Mouse (Mus musculus): Measurements from ENCODE around the gene Itsn1. TPM values are rescaled to one million over a fixed set of nuclear protein-coding genes. Genes with fewer than 3 reads are reported as not detected.

Itsn1 gene
- polyA plus RNA-seq, 1 experiment from 2014 or later, result 7.8 TPM

- no peak overlapping the region for H3K9ac ChIP-seq (ENCODE audit: low read length)
- no peaks in the 10 kb centered on the region for H3K9me3 ChIP-seq (ENCODE audit: control insufficient read depth, low read length)
- no peaks in the 10 kb centered on the region for H3K36me3 ChIP-seq (ENCODE audit: control insufficient read depth, insufficient read depth, low read length)
- ATAC-seq (ENCODE audit: low FRiP score, low TSS enrichment) (peak; percentile 13; the same call in 1 of the 2 replicates), DNase-seq (ENCODE audit: low spot score) (peak; percentile 91)
- H3K4me2 ChIP-seq (replicated peaks; ENCODE audit: low read depth), result no peak overlapping the region
- WGBS, result 46% methylated on average over 10 of the region's 10 CpGs
- no peak overlapping the region for H3K4me3 ChIP-seq (ENCODE audit: low read depth, low read length)
- H3K27ac ChIP-seq (replicated peaks), result no peak overlapping the region
- no peaks in the 10 kb centered on the region for H3K4me1 ChIP-seq (replicated peaks; ENCODE audit: control insufficient read depth, insufficient read depth)
- TF ChIP-seq EP300 (optimal IDR thresholded peaks at IDR 0.05) (no peak), CTCF (IDR thresholded peaks at IDR 0.05; ENCODE audit: low read depth) (peak; percentile 97)
- H3K27me3 ChIP-seq (ENCODE audit: control insufficient read depth, insufficient read depth, low read length), result no peaks in the 10 kb centered on the region
Observed at GRCm38 (mm10) chr16:91936340-91937030, 207.4 kb downstream of the Itsn1 start.

- peak; percentile 11 for DNase-seq (ENCODE audit: low spot score)
- Histone ChIP-seq H3K9me3 (ENCODE audit: control insufficient read depth, low read length) (no peaks in the 10 kb centered on the region), H3K27me3 (ENCODE audit: control insufficient read depth, insufficient read depth, low read length) (no peaks in the 10 kb centered on the region), H3K4me2 (replicated peaks; ENCODE audit: low read depth) (no peak overlapping the region), H3K9ac (ENCODE audit: low read length) (no peak overlapping the region), H3K36me3 (ENCODE audit: control insufficient read depth, insufficient read depth, low read length) (no peaks in the 10 kb centered on the region), H3K27ac (replicated peaks) (no peak overlapping the region), H3K4me3 (ENCODE audit: low read depth, low read length) (no peak overlapping the region), H3K4me1 (replicated peaks; ENCODE audit: control insufficient read depth, insufficient read depth) (no peaks in the 10 kb centered on the region)
- ATAC-seq (ENCODE audit: low FRiP score, low TSS enrichment), result no peak
- WGBS, result 80% methylated on average over 11 of the region's 11 CpGs
- TF ChIP-seq EP300 (optimal IDR thresholded peaks at IDR 0.05), result no peak
- TF ChIP-seq CTCF (IDR thresholded peaks at IDR 0.05; ENCODE audit: low read depth), result no peak
Observed at GRCm38 (mm10) chr16:91937281-91937680, 208.2 kb downstream of the Itsn1 start.

GRCm38 (mm10) chr16:91938141-91938540, 209.1 kb downstream of the Itsn1 start:
- Histone ChIP-seq H3K27me3 (ENCODE audit: control insufficient read depth, insufficient read depth, low read length) (no peaks in the 10 kb centered on the region), H3K4me3 (ENCODE audit: low read depth, low read length) (no peak overlapping the region), H3K36me3 (ENCODE audit: control insufficient read depth, insufficient read depth, low read length) (no peaks in the 10 kb centered on the region), H3K9me3 (ENCODE audit: control insufficient read depth, low read length) (no peaks in the 10 kb centered on the region), H3K9ac (ENCODE audit: low read length) (no peak overlapping the region), H3K4me2 (replicated peaks; ENCODE audit: low read depth) (no peak overlapping the region), H3K27ac (replicated peaks) (no peak overlapping the region), H3K4me1 (replicated peaks; ENCODE audit: control insufficient read depth, insufficient read depth) (no peaks in the 10 kb centered on the region)
- WGBS, result 85% methylated on average over 5 of the region's 5 CpGs
- TF ChIP-seq CTCF (IDR thresholded peaks at IDR 0.05; ENCODE audit: low read depth) (no peak), EP300 (optimal IDR thresholded peaks at IDR 0.05) (no peak)
- ATAC-seq (ENCODE audit: low FRiP score, low TSS enrichment) (no peak), DNase-seq (ENCODE audit: low spot score) (peak; percentile 7)

GRCm38 (mm10) chr16:91940726-91941125, 211.6 kb downstream of the Itsn1 start:
- Histone ChIP-seq H3K4me2 (replicated peaks; ENCODE audit: low read depth) (no peak overlapping the region), H3K36me3 (ENCODE audit: control insufficient read depth, insufficient read depth, low read length) (no peaks in the 10 kb centered on the region), H3K27ac (replicated peaks) (no peak overlapping the region), H3K27me3 (ENCODE audit: control insufficient read depth, insufficient read depth, low read length) (no peaks in the 10 kb centered on the region), H3K9me3 (ENCODE audit: control insufficient read depth, low read length) (no peaks in the 10 kb centered on the region), H3K4me3 (ENCODE audit: low read depth, low read length) (no peak overlapping the region), H3K4me1 (replicated peaks; ENCODE audit: control insufficient read depth, insufficient read depth) (no peaks in the 10 kb centered on the region), H3K9ac (ENCODE audit: low read length) (no peak overlapping the region)
- TF ChIP-seq CTCF (IDR thresholded peaks at IDR 0.05; ENCODE audit: low read depth) (peak; percentile 58), EP300 (optimal IDR thresholded peaks at IDR 0.05) (no peak)
- 41% methylated on average over 6 of the region's 6 CpGs for WGBS
- ATAC-seq (ENCODE audit: low FRiP score, low TSS enrichment) (no peak), DNase-seq (ENCODE audit: low spot score) (peak; percentile 77)

GRCm38 (mm10) chr16:91942201-91942600, 213.1 kb downstream of the Itsn1 start:
- Histone ChIP-seq H3K36me3 (ENCODE audit: control insufficient read depth, insufficient read depth, low read length) (no peaks in the 10 kb centered on the region), H3K9me3 (ENCODE audit: control insufficient read depth, low read length) (no peaks in the 10 kb centered on the region), H3K4me3 (ENCODE audit: low read depth, low read length) (no peak overlapping the region), H3K4me1 (replicated peaks; ENCODE audit: control insufficient read depth, insufficient read depth) (no peaks in the 10 kb centered on the region), H3K27ac (replicated peaks) (no peak overlapping the region), H3K27me3 (ENCODE audit: control insufficient read depth, insufficient read depth, low read length) (no peaks in the 10 kb centered on the region), H3K4me2 (replicated peaks; ENCODE audit: low read depth) (no peak overlapping the region), H3K9ac (ENCODE audit: low read length) (no peak overlapping the region)
- WGBS, result 89% methylated on average over 14 of the region's 14 CpGs
- TF ChIP-seq EP300 (optimal IDR thresholded peaks at IDR 0.05) (no peak), CTCF (IDR thresholded peaks at IDR 0.05; ENCODE audit: low read depth) (no peak)
- ATAC-seq (ENCODE audit: low FRiP score, low TSS enrichment), result no peak
- DNase-seq (ENCODE audit: low spot score), result peak; percentile 9

GRCm38 (mm10) chr16:91946261-91946660, 217.2 kb downstream of the Itsn1 start:
- H3K4me2 ChIP-seq (replicated peaks; ENCODE audit: low read depth), result no peak overlapping the region
- no peak overlapping the region for H3K27ac ChIP-seq (replicated peaks)
- no peaks in the 10 kb centered on the region for H3K4me1 ChIP-seq (replicated peaks; ENCODE audit: control insufficient read depth, insufficient read depth)
- no peaks in the 10 kb centered on the region for H3K36me3 ChIP-seq (ENCODE audit: control insufficient read depth, insufficient read depth, low read length)
- H3K4me3 ChIP-seq (ENCODE audit: low read depth, low read length), result no peak overlapping the region
- ATAC-seq (ENCODE audit: low FRiP score, low TSS enrichment) (no peak), DNase-seq (ENCODE audit: low spot score) (peak; percentile 10)
- H3K27me3 ChIP-seq (ENCODE audit: control insufficient read depth, insufficient read depth, low read length), result no peaks in the 10 kb centered on the region
- H3K9ac ChIP-seq (ENCODE audit: low read length), result no peak overlapping the region
- no peak for TF ChIP-seq CTCF (IDR thresholded peaks at IDR 0.05; ENCODE audit: low read depth)
- no peak for TF ChIP-seq EP300 (optimal IDR thresholded peaks at IDR 0.05)
- no peaks in the 10 kb centered on the region for H3K9me3 ChIP-seq (ENCODE audit: control insufficient read depth, low read length)
- WGBS, result 78% methylated on average over 10 of the region's 10 CpGs
